Mouse (Mus musculus) heart, postnatal 0 days (tissue): ENCODE measurements around the gene Upp2. TPM values are rescaled to one million over a fixed set of nuclear protein-coding genes. Genes with fewer than 3 reads are reported as not detected.

Experiments used
- ATAC-seq: fragments of 200-750 bp; cut with Nextera tagmentation; 2 replicates; pipeline ENCODE4 v1.8.0; 2017; ENCODE audit warnings: low read depth, moderate number of reproducible peaks, moderate library complexity; ENCODE audit not compliant: insufficient read depth
- DNase-seq: peaks from one replicate; pipeline ENCODE4 v3.0.0-alpha.2; 2016; ENCODE audit warnings: low spot score
- H3K27ac ChIP-seq: fragments of 300-500 bp; sonication (generic); 2 replicates; pipeline ENCODE4 v1.5.1; 2014; ENCODE audit warnings: low read depth, mild to moderate bottlenecking
- H3K27me3 ChIP-seq: fragments of 300-500 bp; sonication (generic); 2 replicates; pipeline ENCODE4 v1.6.1; 2014; ENCODE audit warnings: low read length, mixed read lengths; ENCODE audit not compliant: control insufficient read depth, insufficient read depth
- H3K36me3 ChIP-seq: fragments of 300-500 bp; sonication (generic); replicated peaks from 2 replicates; pipeline ENCODE4 v1.6.1; 2014; ENCODE audit warnings: low read length, mixed read lengths; ENCODE audit not compliant: control insufficient read depth, insufficient read depth
- H3K4me1 ChIP-seq: fragments of 300-500 bp; sonication (generic); 2 replicates; pipeline ENCODE4 v1.6.1; 2014; ENCODE audit warnings: antibody characterized with exemption; ENCODE audit not compliant: control insufficient read depth, insufficient read depth
- H3K4me2 ChIP-seq: fragments of 300-500 bp; sonication (generic); 2 replicates; pipeline ENCODE4 v1.6.1; 2014; ENCODE audit warnings: low read depth, mild to moderate bottlenecking, low read length, moderate library complexity
- H3K4me3 ChIP-seq: fragments of 300-500 bp; sonication (generic); 2 replicates; pipeline ENCODE4 v1.5.1; 2014; ENCODE audit warnings: low read depth, low read length
- H3K9ac ChIP-seq: fragments of 300-500 bp; sonication (generic); replicated peaks from 2 replicates; pipeline ENCODE4 v1.6.1; 2014; ENCODE audit warnings: low read depth, low read length, mixed read lengths
- H3K9me3 ChIP-seq: fragments of 300-500 bp; sonication (generic); replicated peaks from 2 replicates; pipeline ENCODE4 v1.6.1; 2016; ENCODE audit warnings: low read length; ENCODE audit not compliant: control insufficient read depth
- CTCF ChIP-seq: IDR thresholded peaks from 2 replicates; pipeline ENCODE4 v1.5.1; 2016; ENCODE audit warnings: antibody characterized with exemption, control low read depth, low read depth
- EP300 ChIP-seq: IDR thresholded peaks from 2 replicates; pipeline ENCODE4 v1.6.1; 2016; ENCODE audit warnings: antibody characterized with exemption, low read depth
- WGBS: fragments of 180-500 bp; shearing (Covaris S2); extraction: QIAGEN DNeasy Blood & Tissue Kit; methylation state at CpG from one replicate; pipeline ENCODE4 v1.1.7; 2014; 5-methylcytosine and 5-hydroxymethylcytosine counted together
- polyA plus RNA-seq: library from polyadenylated mRNA; unstranded; fragments of >200 nt; fragmentation: Nextera tagmentation; extraction: Ambion mirVana; gene quantifications from 2 replicates; pipeline ENCODE4 v1.2.1, GENCODE M21; 2015
- total RNA-seq: library from RNA; depleted of rRNA; stranded (reverse); fragments of >200 nt; gene quantifications from 2 replicates; pipeline ENCODE4 v1.2.3, GENCODE M21; 2014; ENCODE audit warnings: low replicate concordance

Gene Upp2
- total and polyA plus RNA-seq, 2 experiments from 2014 or later: 0.92 to 4.3 TPM

GRCm38 (mm10) chr2:58665081-58665814, 98.2 kb downstream of the Upp2 start:
- Histone ChIP-seq H3K9ac (no peak overlapping the region), H3K27me3 (no peaks in the 10 kb centered on the region), H3K27ac (no peak overlapping the region), H3K36me3 (no peaks in the 10 kb centered on the region), H3K9me3 (no peaks in the 10 kb centered on the region), H3K4me3 (no peak overlapping the region), H3K4me2 (no peak overlapping the region), H3K4me1 (no peaks in the 10 kb centered on the region)
- 79% methylated on average over 12 of the region's 12 CpGs for WGBS
- ATAC-seq: no peak
- DNase-seq: peak; percentile 55
- TF ChIP-seq CTCF: peak; percentile 82
- no peak for TF ChIP-seq EP300

GRCm38 (mm10) chr2:58667298-58667697, 100.2 kb downstream of the Upp2 start:
- peak; percentile 57; the same call in 1 of the 2 replicates for ATAC-seq
- Histone ChIP-seq H3K4me2 (no peak overlapping the region), H3K27me3 (no peaks in the 10 kb centered on the region), H3K9ac (no peak overlapping the region), H3K4me3 (no peak overlapping the region), H3K36me3 (no peaks in the 10 kb centered on the region), H3K4me1 (no peaks in the 10 kb centered on the region), H3K9me3 (no peaks in the 10 kb centered on the region), H3K27ac (no peak overlapping the region)
- WGBS: 4% methylated on average over 3 of the region's 3 CpGs
- no peak for DNase-seq
- TF ChIP-seq EP300 (no peak), CTCF (no peak)

- 45% methylated on average over 9 of the region's 9 CpGs for WGBS
- ATAC-seq (0 out of 2 replicates have a peak, but pooled peaks have one; percentile 51), DNase-seq (peak; percentile 45)
- no peaks in the 10 kb centered on the region for H3K9me3 ChIP-seq
- TF ChIP-seq EP300 (no peak), CTCF (peak; percentile 91)
- H3K27ac ChIP-seq: no peak overlapping the region
- no peak overlapping the region for H3K9ac ChIP-seq
- H3K4me3 ChIP-seq: no peak overlapping the region
- 0 out of 2 replicates have a peak overlapping the region, but pooled peaks have one; percentile 12 for H3K4me2 ChIP-seq
- H3K36me3 ChIP-seq: no peaks in the 10 kb centered on the region
- no peaks in the 10 kb centered on the region for H3K4me1 ChIP-seq
- no peaks in the 10 kb centered on the region for H3K27me3 ChIP-seq
These were observed 100.9 kb downstream of the Upp2 start for GRCm38 (mm10) chr2:58667991-58668390.

- ATAC-seq: no peak
- 67% methylated on average over 3 of the region's 3 CpGs for WGBS
- TF ChIP-seq CTCF (no peak), EP300 (no peak)
- H3K27me3 ChIP-seq: no peaks in the 10 kb centered on the region
- H3K36me3 ChIP-seq: no peaks in the 10 kb centered on the region
- H3K4me3 ChIP-seq: no peak overlapping the region
- no peak overlapping the region for H3K9ac ChIP-seq
- peaks cover 7% of the 10 kb centered on the region; the same call in 1 of the 2 replicates for H3K9me3 ChIP-seq
- DNase-seq: no peak
- no peak overlapping the region for H3K4me2 ChIP-seq
- H3K27ac ChIP-seq: no peak overlapping the region
- no peaks in the 10 kb centered on the region for H3K4me1 ChIP-seq
These were observed 102.0 kb downstream of the Upp2 start for GRCm38 (mm10) chr2:58669114-58669513.

GRCm38 (mm10) chr2:58672520-58672919, 105.4 kb downstream of the Upp2 start:
- Histone ChIP-seq H3K4me3 (no peak overlapping the region), H3K36me3 (no peaks in the 10 kb centered on the region), H3K4me1 (no peaks in the 10 kb centered on the region), H3K9ac (no peak overlapping the region), H3K27ac (no peak overlapping the region), H3K27me3 (no peaks in the 10 kb centered on the region), H3K9me3 (peaks cover 7% of the 10 kb centered on the region; the same call in 1 of the 2 replicates), H3K4me2 (no peak overlapping the region)
- DNase-seq (no peak), ATAC-seq (no peak)
- 83% methylated on average over 2 of the region's 2 CpGs for WGBS
- TF ChIP-seq CTCF: no peak
- TF ChIP-seq EP300: no peak
